Mouse (Mus musculus): ENCODE measurements around the gene Senp2.
"Not testable (repeated sequence)": the region's sequence is repeated elsewhere in the genome, so short reads cannot be mapped to it uniquely, and the experiment has no call there.

The Senp2 gene

GRCm38 (mm10) chr16:22009099-22009584, at the start of gene Senp2:
Gene Senp2 (plus strand): TSS chr16:22009484.
- peak; percentile 100 for DNase-seq (ENCODE audit: low spot score)

- DNase-seq (ENCODE audit: low spot score) = no peak
Observed at GRCm38 (mm10) chr16:21965576-21965975, 43.7 kb upstream of the Senp2 start.

- DNase-seq (ENCODE audit: low spot score) = no peak
Observed at GRCm38 (mm10) chr16:21969874-21970273, 39.4 kb upstream of the Senp2 start.

- no peak for DNase-seq (ENCODE audit: low spot score)
Observed at GRCm38 (mm10) chr16:21970536-21970935, 38.7 kb upstream of the Senp2 start.

DNA sequence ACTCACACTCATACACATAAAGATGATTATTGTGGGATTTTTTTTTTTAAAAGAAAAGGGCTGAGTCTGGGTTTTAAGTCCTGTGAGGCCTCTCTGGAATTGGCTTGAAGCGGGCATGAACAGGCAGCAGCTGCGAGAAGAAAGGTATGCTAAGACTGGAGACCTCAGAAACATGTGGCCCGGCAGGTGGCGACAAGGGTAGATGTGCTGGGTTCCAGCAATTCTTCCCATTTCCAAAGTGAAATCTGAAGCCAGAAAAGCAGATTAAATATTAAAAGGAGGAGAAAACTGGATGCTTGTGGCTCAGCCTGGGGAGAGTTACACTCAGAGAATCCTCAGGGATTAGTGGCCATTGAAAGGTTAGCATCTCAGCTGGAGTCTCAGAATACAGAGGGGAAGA, 37.8 kb upstream of the Senp2 start:
- no peak for DNase-seq (ENCODE audit: low spot score)

DNA sequence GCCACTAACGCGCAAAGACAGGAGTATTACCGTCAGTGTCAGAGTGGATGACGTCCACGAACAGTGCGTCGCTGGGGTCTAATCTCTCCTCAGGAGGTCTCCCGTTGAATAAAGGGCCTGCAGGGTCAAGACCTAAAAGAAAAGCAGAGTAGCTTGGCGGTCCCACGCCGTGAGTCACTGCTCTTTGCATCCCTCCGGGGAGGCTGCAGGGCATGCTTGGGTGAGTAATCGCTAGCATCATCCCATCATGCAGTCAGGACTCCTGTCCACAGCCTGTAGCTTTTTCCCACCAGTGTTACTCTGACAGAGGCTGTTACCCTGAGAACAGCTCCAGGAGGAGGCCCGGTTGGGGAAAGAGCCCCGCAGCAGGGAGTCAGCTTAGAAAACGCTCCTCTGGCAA, 33.1 kb upstream of the Senp2 start:
- DNase-seq (ENCODE audit: low spot score) = peak; percentile 61

- DNase-seq (ENCODE audit: low spot score) = no peak
Observed at GRCm38 (mm10) chr16:21977347-21977746, 31.9 kb upstream of the Senp2 start.

- DNase-seq (ENCODE audit: low spot score) = no peak
Observed at GRCm38 (mm10) chr16:21983146-21983545, 26.1 kb upstream of the Senp2 start.

DNA sequence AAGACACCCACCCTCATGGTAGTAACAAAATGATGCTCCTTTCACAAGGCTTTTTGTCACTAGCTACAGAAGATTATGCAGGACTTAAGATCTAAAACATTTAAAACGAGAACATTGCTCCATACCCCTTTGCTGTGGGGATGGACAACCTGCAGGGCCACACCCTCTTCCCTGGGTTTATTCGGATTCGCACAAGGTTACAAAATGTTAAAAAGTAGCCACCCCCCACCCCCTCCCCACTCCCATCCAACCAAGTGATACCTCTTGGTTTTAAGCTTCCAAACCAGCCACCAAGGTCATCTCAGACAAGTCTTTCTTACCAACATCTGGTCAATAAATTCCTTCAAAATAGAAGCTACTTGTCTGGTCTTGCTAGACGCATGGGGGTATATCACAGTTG, 25.7 kb upstream of the Senp2 start:
- no peak for DNase-seq (ENCODE audit: low spot score)

DNA sequence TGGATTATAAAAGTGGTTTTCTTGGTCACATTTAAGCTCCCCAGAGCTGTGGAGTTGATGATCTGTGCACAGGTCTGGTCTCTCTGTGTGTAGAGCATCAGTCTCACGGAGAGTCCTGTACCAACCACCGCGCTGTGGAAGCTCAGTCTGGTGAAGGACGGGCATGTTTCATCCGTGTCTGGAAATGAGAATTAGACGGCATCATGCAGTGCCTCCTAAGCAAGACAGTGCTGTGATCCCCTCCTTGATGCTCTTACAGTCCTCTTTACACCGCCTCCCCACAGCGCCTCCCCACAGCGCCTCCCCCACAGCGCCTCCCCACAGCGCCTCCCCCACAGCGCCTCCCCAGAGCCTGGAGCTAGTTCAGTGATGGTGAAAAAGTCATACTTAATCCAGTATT, 25.2 kb upstream of the Senp2 start:
- DNase-seq (ENCODE audit: low spot score) = no peak

DNA sequence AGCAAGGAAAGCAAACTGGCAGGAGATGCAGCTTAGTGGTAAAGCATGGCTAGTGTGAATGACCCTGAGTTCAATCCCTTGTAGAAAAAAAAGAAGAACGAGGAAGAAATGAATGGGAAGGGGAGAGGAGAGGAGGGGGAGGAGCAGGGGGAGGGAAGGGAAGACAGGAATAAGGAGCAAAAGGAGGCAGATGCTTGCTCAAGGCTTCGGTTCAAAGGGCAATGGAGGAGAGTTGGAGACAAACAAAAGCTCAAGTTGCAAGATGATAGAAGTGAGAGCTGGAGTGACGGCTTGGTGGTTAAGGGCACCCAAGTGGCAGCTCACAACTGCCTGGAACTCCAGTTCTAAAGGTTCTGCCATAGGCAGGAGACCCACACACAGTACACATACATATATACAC, 23.1 kb upstream of the Senp2 start:
- no peak for DNase-seq (ENCODE audit: low spot score)

DNA sequence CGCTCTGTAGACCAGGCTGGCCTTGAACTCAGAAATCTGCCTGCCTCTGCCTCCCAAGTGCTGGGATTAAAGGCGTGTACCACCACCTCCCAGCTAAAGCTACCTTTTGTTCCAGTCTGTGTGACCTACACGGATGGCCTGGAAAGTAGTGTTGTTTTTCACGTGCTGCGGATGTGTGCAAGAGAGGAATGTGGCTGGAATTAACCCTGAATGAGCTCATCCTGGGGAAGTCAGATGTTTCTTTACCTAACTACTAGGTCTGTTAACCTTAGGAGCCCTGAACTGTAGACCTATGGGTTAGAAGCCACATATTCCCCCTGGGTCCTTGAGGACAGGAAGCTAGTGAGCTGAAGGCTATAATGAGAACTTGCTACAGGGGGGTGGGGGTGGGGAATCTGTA, 21.3 kb upstream of the Senp2 start:
- DNase-seq (ENCODE audit: low spot score) = no peak

GRCm38 (mm10) chr16:21990893-21991292, 18.4 kb upstream of the Senp2 start:
- not testable (repeated sequence) for DNase-seq (ENCODE audit: low spot score)

DNA sequence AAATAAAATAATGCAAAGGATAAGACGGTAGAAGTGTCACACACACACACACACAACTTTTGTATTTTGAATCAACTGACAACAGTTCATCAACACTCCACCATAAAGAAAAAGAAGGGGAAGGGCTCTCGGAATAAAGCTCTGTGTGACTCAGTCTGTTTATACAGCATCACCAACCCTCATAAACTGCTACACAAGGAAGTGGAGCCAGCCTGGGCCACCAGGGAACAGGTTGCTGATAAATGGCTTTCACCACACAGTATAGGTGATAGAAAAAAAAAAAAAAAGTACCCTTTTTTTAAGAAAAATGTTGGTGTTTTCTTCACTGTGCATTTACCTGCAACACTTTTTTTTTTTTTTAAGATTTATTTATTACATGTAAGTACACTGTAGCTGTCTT, 17.5 kb upstream of the Senp2 start:
- no peak for DNase-seq (ENCODE audit: low spot score)

DNA sequence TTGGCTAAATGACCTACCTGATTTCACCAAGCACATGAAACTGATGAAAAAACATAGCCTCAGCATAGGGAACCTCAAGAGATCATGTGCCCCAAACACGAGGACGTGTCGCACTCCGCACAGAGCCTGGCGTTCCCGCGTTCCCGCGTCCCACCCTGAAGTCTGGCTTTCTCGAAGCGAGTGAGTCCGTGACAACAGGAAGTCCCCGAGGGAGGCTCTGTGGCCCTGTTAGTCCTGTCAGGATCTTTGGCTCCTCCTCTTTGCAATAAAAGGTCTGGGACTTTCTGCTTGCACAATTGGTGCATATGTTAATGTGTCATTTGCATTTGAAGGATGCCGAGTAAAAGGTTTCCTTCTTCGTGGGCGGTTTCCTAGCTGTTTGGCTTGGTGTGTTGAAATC, 14.0 kb upstream of the Senp2 start, which contains the start of gene Liph:
Gene Liph, minus strand, starts transcription at position 360 of the 400 bp plus-strand sequence.
- DNase-seq (ENCODE audit: low spot score) = peak; percentile 47

GRCm38 (mm10) chr16:21996402-21996801, 12.9 kb upstream of the Senp2 start:
- no peak for DNase-seq (ENCODE audit: low spot score)

DNA sequence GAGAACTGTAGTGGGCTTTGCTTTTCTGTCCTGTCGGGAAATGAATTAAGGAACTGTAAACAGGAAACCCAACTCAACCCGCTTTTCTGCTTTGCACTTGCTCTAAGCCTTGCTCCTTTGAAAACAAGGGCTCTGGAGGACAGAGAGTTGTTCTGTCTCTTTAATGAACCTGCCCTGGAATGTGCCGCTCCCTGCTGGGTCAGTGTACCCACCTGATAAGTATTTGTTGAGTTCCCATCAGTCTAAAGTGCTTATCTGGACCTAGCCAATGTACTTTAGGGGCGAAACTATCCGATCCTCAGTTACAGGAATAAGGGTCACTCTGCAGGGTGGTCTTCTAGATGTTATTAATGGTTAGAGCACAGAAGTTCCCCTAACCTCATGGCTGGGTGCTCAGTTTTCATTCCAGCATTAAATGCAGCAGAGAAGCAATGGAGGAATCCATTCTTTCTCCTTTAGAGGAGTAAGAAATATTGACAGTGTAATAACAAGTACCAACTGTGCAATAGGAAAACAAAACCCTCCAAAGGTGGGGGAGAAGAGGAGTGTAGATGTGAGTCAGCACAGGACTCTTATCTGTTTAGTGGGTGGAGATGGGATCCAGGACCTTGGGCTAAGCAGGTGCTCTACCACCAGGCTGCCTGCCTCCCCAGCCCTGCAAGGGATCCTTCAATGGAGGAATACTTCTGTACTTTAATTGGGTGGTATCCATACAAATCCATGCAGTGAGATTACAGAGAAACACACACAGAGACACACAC, 12.2 kb upstream of the Senp2 start:
- no peak for DNase-seq (ENCODE audit: low spot score)

- DNase-seq (ENCODE audit: low spot score) = no peak
Observed at GRCm38 (mm10) chr16:21998061-21998460, 11.2 kb upstream of the Senp2 start.

GRCm38 (mm10) chr16:21999941-22000690, 9.2 kb upstream of the Senp2 start:
- DNase-seq (ENCODE audit: low spot score) = no peak

- DNase-seq (ENCODE audit: low spot score) = no peak
Observed at GRCm38 (mm10) chr16:22001172-22001571, 8.1 kb upstream of the Senp2 start.

DNA sequence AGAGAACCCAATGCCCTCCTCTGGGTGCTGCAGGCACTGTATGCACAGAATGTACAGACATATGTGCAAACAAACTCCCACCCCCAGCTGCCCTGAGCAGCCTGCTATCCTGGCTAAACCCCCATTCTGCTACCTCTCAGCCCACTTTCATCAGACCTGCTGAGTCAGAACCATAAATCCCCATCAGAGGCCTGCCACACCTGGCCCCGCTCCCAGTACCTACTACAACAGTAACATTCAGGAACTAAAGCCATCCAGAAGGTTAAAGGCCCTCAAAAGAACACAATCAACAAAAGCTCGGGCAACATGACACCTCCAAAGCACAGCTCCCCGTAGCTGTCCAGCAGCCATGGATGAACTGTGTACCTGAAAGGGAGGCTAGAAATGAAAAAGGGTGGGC, 7.7 kb upstream of the Senp2 start:
- no peak for DNase-seq (ENCODE audit: low spot score)

- no peak for DNase-seq (ENCODE audit: low spot score)
Observed at GRCm38 (mm10) chr16:22009596-22009995, 312 bp downstream of the Senp2 start.

DNA sequence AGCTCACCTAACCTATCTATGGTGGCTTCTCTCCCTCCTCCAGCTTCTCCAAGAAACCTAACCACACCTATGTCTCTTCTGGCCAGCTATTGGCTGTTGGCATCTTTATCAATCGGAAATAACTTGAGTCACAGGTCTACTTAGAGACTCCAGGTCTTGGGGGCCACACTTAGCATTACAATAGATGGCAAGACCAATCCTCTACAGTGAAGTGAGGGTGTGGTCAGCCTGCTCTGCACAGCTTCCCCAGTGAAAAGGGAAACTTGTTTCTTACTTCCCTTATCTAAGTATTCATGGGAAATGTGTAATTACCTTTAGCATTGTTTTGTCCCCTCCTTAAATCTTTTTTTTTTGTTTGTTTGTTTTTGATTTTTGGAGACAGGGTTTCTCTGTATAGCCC, 6.3 kb downstream of the Senp2 start:
- DNase-seq (ENCODE audit: low spot score) = no peak
